Mouse (Mus musculus) neural tube, embryonic 11.5 days (tissue): ENCODE measurements around the gene Pomgnt1. TPM values are rescaled to one million over a fixed set of nuclear protein-coding genes. Genes with fewer than 3 reads are reported as not detected.

Experiments used
- ATAC-seq: fragments of 200-750 bp; cut with Nextera tagmentation; 2 replicates; pipeline ENCODE4 v1.8.0; 2017; ENCODE audit warnings: moderate number of reproducible peaks, mild to moderate bottlenecking, moderate TSS enrichment, moderate library complexity; ENCODE audit not compliant: insufficient read depth, low FRiP score, low TSS enrichment
- DNase-seq: peaks from one replicate; pipeline ENCODE4 v3.0.0-alpha.2; 2015; ENCODE audit warnings: low spot score
- H3K27ac ChIP-seq: fragments of 300-500 bp; sonication (generic); 2 replicates; pipeline ENCODE4 v1.5.1; 2014; ENCODE audit warnings: low read depth, mild to moderate bottlenecking, low read length
- H3K27me3 ChIP-seq: fragments of 300-500 bp; sonication (generic); 2 replicates; pipeline ENCODE4 v1.6.1; 2014; ENCODE audit warnings: mild to moderate bottlenecking, low read length, mixed read lengths; ENCODE audit not compliant: control insufficient read depth, insufficient read depth
- H3K36me3 ChIP-seq: fragments of 300-500 bp; sonication (generic); 2 replicates; pipeline ENCODE4 v1.6.1; 2014; ENCODE audit warnings: mild to moderate bottlenecking, low read length, moderate library complexity, mixed read lengths; ENCODE audit not compliant: control insufficient read depth, insufficient read depth
- H3K4me1 ChIP-seq: fragments of 300-500 bp; sonication (generic); 2 replicates; pipeline ENCODE4 v1.6.1; 2014; ENCODE audit warnings: low read length, mixed read lengths; ENCODE audit not compliant: control insufficient read depth, insufficient read depth
- H3K4me2 ChIP-seq: fragments of 300-500 bp; sonication (generic); 2 replicates; pipeline ENCODE4 v1.6.1; 2014; ENCODE audit warnings: low read depth, mild to moderate bottlenecking, moderate library complexity
- H3K4me3 ChIP-seq: fragments of 300-500 bp; sonication (generic); 2 replicates; pipeline ENCODE4 v1.5.1; 2014; ENCODE audit warnings: low read depth, low read length
- H3K9ac ChIP-seq: fragments of 300-500 bp; sonication (generic); 2 replicates; pipeline ENCODE4 v1.6.1; 2014; ENCODE audit warnings: mild to moderate bottlenecking, low read length
- H3K9me3 ChIP-seq: fragments of 300-500 bp; sonication (generic); 2 replicates; pipeline ENCODE4 v1.6.1; 2016; ENCODE audit warnings: low read length; ENCODE audit not compliant: control insufficient read depth
- WGBS: fragments of 180-500 bp; shearing (Covaris S2); extraction: QIAGEN DNeasy Blood & Tissue Kit; methylation state at CpG from one replicate; pipeline ENCODE4 v1.1.7; 2014; 5-methylcytosine and 5-hydroxymethylcytosine counted together
- polyA plus RNA-seq: library from polyadenylated mRNA; unstranded; fragments of >200 nt; fragmentation: Nextera tagmentation; extraction: Ambion mirVana; gene quantifications from 2 replicates; pipeline ENCODE4 v1.2.1, GENCODE M21; 2014

The Pomgnt1 gene
- polyA plus RNA-seq, 1 experiment from 2014 or later, result 51.1 TPM

DNA sequence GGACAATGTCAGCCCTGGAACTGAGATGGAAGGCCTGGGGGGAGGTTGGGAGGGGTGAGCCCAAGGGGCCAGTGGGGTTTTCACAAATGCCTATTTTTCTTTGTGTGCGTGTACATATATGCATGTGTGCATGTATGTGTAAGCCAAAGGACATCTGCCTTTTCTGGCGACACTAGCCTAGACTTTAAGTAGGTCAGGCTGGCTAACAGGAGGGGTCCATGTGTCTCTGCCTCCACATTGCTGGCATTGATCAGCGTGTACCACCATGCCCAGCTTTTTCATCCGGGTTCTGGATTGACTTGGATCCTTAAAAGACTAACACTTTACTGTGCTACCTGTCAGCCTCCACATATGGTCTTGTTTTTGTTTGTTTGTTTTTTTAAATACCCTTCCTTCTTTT, 50.1 kb downstream of the Pomgnt1 start:
- no peaks in the 10 kb centered on the region for H3K27me3 ChIP-seq
- H3K36me3 ChIP-seq, result no peaks in the 10 kb centered on the region
- ATAC-seq (no peak), DNase-seq (no peak)
- no peak overlapping the region for H3K9ac ChIP-seq
- no peak overlapping the region for H3K4me3 ChIP-seq
- no peaks in the 10 kb centered on the region for H3K4me1 ChIP-seq
- H3K4me2 ChIP-seq, result no peak overlapping the region
- no peak overlapping the region for H3K27ac ChIP-seq
- 89% methylated on average over 4 of the region's 4 CpGs for WGBS
- H3K9me3 ChIP-seq, result no peaks in the 10 kb centered on the region

DNA sequence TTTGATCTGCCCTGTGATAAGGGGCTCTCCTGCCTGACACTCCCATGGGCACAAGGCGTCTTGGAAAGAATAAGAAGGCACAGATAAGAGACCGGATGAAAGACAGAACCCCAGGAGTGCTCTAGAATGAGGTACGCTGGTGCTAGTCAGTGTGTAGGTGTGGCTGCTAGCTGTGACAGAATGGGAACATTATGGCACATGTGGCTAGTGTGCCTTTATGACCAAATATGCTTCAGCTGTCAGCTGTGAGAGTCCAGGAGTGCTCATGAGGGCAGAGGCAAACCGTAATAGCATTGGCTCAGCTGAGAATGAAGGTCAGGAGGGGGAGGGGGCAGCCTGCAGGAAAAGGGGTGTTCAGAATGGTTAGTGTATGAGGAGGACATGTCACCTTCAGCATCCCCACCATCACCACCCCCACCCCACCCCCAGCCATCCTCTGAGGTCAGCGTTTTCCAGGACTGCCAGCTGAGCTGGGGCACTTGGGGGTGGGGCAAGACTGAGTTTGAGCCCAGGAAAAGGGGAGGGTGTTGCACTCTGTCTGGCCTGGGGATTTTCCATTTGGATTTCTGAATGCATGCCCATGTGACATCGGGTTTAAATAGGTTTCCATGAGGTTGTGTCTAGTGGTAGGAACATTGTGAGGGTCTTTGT, 51.0 kb downstream of the Pomgnt1 start:
- no peak overlapping the region for H3K4me3 ChIP-seq
- no peaks in the 10 kb centered on the region for H3K4me1 ChIP-seq
- H3K4me2 ChIP-seq, result no peak overlapping the region
- H3K27me3 ChIP-seq, result no peaks in the 10 kb centered on the region
- 59% methylated on average over 6 of the region's 6 CpGs for WGBS
- H3K27ac ChIP-seq, result no peak overlapping the region
- no peak overlapping the region for H3K9ac ChIP-seq
- no peaks in the 10 kb centered on the region for H3K36me3 ChIP-seq
- no peak for ATAC-seq
- H3K9me3 ChIP-seq, result no peaks in the 10 kb centered on the region
- no peak for DNase-seq

DNA sequence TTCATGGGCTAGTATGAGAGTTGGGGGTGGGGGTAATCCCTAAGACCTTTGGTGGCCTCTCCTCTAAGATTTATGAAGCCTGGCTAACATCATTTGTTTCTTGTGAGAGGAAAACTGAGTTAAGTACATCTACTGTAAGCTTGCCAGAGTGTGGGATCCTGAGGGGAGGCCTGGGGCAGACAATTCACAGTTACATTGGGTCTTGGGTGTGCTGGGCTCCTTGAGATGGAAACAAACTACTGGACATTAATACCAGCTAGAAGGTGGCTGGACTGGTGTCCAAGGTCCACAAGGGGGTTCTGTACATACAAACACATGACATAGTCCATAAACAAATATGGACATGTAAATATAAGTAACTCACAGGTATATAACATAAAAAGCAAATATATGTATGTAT, 51.5 kb downstream of the Pomgnt1 start:
- no peak for DNase-seq
- no peak for ATAC-seq
- Histone ChIP-seq H3K4me3 (no peak overlapping the region), H3K27ac (no peak overlapping the region), H3K9me3 (no peaks in the 10 kb centered on the region), H3K9ac (no peak overlapping the region), H3K36me3 (no peaks in the 10 kb centered on the region), H3K4me1 (no peaks in the 10 kb centered on the region), H3K27me3 (no peaks in the 10 kb centered on the region), H3K4me2 (no peak overlapping the region)

DNA sequence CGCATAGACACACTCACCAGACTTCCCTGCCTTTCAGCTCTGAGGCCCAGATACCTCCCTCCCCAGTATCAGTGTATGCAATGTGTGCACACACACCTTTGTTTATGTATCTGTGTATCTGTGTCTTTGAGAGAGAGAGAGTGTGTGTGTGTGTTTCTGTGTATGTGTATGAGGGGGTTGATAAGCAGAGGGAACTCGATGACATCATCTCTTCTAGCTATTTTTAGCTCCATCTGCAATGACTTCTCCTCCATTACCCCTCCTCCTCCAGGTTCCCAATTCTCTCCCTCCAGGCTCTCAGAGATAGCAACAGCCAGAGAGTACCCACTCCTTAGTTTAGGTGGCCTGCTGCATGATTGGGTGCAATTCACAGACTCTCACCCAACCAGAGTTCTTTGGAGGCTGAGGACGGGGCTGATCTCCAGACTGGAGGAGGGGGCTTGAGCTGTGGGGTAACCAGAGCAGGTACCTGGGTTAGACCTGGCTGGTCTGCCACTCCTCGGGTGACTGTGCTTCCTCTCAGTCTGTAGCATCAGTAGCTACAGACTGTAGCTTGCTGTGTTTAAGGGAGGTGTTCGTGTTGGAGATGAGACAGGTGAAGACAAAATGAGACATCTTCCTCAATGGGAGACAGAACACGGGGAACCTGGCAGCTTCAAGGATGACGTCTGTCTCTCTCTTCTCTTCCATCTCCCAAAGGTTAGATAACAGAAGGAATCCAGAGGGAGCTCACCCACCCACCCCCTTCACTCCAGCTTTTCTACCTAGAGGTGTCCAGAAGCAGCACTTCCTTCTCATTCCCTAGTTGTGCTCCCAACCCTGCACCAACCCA, 52.3 kb downstream of the Pomgnt1 start:
- ATAC-seq, result no peak
- H3K27ac ChIP-seq, result no peak overlapping the region
- no peaks in the 10 kb centered on the region for H3K9me3 ChIP-seq
- no peak overlapping the region for H3K9ac ChIP-seq
- H3K27me3 ChIP-seq, result no peaks in the 10 kb centered on the region
- H3K4me2 ChIP-seq, result no peak overlapping the region
- H3K36me3 ChIP-seq, result no peaks in the 10 kb centered on the region
- DNase-seq, result no peak
- no peak overlapping the region for H3K4me3 ChIP-seq
- 71% methylated on average over 7 of the region's 7 CpGs for WGBS
- H3K4me1 ChIP-seq, result no peaks in the 10 kb centered on the region

DNA sequence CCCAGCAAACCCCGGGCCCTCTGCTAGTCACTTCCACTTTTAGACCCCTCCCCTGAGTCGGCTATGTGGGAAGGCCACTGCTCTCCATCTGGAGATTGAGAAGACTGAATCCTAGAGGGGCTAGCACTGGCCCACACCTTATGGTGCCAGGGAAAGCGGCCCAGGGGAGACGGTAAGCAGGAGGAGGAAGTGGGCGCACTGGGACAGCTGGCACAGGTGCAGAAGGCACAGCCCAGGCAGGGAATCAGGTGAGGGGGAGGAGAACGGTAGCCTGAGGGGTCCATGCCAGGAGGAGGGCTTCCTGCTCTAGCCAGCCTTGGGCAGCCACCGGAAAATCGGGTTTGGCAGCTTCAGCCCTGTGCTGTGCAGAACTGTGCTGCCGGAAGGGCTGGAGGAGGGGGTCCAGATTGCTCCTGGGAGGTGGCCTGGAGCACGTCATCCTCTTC, 52.9 kb downstream of the Pomgnt1 start:
- ATAC-seq, result no peak
- 36% methylated on average over 10 of the region's 10 CpGs for WGBS
- Histone ChIP-seq H3K4me2 (no peak overlapping the region), H3K9ac (no peak overlapping the region), H3K4me1 (no peaks in the 10 kb centered on the region), H3K27me3 (no peaks in the 10 kb centered on the region), H3K36me3 (no peaks in the 10 kb centered on the region), H3K27ac (no peak overlapping the region), H3K9me3 (no peaks in the 10 kb centered on the region), H3K4me3 (no peak overlapping the region)
- DNase-seq, result no peak

DNA sequence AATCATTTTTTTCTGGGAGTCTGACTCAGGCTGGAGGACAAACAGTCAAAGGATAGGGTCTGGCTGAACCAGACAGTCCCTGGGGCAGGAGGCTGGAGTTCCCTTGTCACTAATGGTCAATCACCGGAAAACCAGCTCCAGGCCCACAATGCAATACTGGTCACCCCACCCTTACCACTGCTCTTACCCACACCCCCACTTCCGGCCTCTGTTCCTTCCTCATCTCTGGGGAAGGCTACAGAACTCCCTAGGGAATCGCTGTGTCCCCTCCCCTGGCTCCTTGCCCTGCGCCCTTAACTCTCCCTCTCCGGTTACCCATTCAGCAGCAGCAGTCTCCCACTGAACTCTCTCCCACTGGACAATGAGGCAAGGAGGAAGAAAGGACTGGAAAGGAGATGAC, 53.5 kb downstream of the Pomgnt1 start:
- Histone ChIP-seq H3K9me3 (no peaks in the 10 kb centered on the region), H3K27me3 (no peaks in the 10 kb centered on the region), H3K4me1 (no peaks in the 10 kb centered on the region), H3K27ac (no peak overlapping the region), H3K4me2 (no peak overlapping the region), H3K36me3 (no peaks in the 10 kb centered on the region), H3K4me3 (no peak overlapping the region), H3K9ac (no peak overlapping the region)
- no peak for ATAC-seq
- WGBS, result 45% methylated on average over 5 of the region's 5 CpGs
- no peak for DNase-seq

DNA sequence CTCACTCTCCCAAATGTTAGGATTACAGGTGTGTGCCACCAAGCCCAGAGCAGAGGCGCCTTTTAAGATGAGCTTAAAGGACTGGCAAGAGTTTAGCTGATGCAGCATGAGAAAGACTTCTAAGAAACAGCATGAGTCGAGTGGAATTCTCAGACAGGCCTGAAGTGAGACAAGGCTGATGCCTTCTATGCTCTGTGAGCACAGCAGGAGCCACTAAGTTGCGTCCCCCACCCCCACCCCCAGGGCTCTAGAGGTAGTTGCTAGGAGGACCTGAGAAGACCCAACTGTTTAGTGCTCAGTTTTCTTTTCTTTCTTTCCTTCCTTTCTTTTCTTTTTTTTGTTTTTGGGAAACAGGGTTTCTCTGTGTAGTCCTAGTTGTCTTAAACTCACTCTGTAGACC, 58.4 kb downstream of the Pomgnt1 start:
- Histone ChIP-seq H3K9me3 (no peaks in the 10 kb centered on the region), H3K27ac (no peak overlapping the region), H3K4me1 (no peaks in the 10 kb centered on the region), H3K36me3 (no peaks in the 10 kb centered on the region), H3K9ac (no peak overlapping the region), H3K4me2 (no peak overlapping the region), H3K4me3 (no peak overlapping the region), H3K27me3 (no peaks in the 10 kb centered on the region)
- WGBS, result 48% methylated on average over 3 of the region's 3 CpGs
- no peak for ATAC-seq
- DNase-seq, result peak; percentile 6

DNA sequence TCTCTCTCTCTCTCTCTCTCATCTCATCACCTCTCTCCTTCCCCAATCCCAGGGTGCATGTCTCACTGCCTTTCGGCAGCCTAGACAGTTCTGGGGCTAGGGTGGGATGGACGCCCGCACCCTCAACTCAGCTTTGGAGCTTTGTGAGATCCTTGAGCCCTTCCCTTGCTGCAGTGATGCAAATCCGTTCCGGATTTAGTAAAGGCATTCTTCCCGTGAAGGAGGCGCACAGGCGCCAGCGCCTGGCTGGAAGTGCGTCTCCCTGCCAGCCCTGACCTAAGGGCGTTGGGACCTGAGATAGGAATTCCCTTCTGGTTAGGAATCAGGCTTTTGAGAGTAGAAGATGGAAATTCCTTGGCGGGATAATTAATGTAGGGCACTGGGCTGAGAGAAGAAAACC, 59.1 kb downstream of the Pomgnt1 start:
- no peak for ATAC-seq
- Histone ChIP-seq H3K27ac (no peak overlapping the region), H3K4me3 (no peak overlapping the region)

DNA sequence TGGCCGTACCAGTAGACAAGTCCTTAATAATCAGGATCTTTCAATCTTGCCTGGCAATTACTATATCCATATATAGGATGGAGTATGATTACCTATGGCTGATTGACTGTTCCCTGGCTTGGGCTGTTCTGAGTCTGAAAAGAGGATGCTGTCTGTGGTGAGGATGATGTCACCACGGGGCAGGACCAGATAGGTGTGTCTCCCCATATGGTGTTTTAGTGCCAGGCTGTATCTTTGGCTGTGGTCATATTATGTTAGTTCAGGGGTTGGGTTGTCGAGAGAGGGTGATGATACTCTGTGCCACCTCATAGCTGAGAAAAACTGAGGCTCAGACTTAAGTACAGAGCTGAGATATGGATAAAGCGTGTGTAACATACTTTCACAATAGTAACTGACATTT, 61.4 kb downstream of the Pomgnt1 start:
- Histone ChIP-seq H3K9me3 (no peaks in the 10 kb centered on the region), H3K4me1 (no peaks in the 10 kb centered on the region), H3K36me3 (no peaks in the 10 kb centered on the region), H3K27ac (no peak overlapping the region), H3K27me3 (no peaks in the 10 kb centered on the region), H3K9ac (no peak overlapping the region), H3K4me2 (no peak overlapping the region), H3K4me3 (no peak overlapping the region)
- ATAC-seq (no peak), DNase-seq (no peak)
- WGBS, result 90% methylated on average over 4 of the region's 4 CpGs

More for the DNA sequence above, 59.1 kb downstream of the Pomgnt1 start:
- Histone ChIP-seq H3K27me3 (no peaks in the 10 kb centered on the region), H3K9me3 (no peaks in the 10 kb centered on the region), H3K9ac (no peak overlapping the region), H3K4me2 (0 out of 2 replicates have a peak overlapping the region, but pooled peaks have one; percentile 7), H3K36me3 (no peaks in the 10 kb centered on the region), H3K4me1 (no peaks in the 10 kb centered on the region)
- DNase-seq, result peak; percentile 33
- 9% methylated on average over 12 of the region's 12 CpGs for WGBS
